8 mouse cellular contexts compared by ENCODE assay signal in the genomic region with DNA sequence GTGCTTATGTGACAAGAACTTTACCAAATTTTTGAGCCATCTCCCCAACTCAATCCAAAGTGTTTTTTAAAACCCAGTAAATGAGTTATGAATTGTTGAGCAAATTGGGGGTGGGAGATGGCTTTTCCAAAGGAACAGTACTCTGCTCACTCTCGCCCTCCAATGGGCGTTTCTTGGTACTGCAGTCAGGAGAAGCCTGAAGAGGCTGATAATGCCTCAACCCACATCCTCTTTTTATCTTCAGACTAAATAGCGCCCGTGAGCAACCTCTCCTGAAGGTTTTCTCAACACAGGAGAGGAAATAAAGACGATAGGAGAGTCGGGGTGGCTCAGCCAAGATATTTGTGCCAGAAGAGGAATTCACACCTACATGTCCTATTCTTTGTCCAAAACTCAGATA. TPM values are rescaled to one million over a fixed set of nuclear protein-coding genes. Genes with fewer than 3 reads are reported as not detected.
DNase-seq lines count a peak whose midpoint lies in the region; ATAC-seq and TF ChIP-seq lines count a peak whose summit lies in the region.
"Had no signal": no experiment of that assay in that cellular context is flagged by ENCODE, and none has a peak within 500 bp of the region (broad histone marks: within the 10 kb centered on the region; RNA-seq: fewer than 3 reads in every experiment).

No protein-coding gene starts in this region.

- no peak overlapping the region for H3K27ac ChIP-seq in ES-Bruce4 (ENCODE audit: insufficient read depth, low read length)
- no peak overlapping the region for H3K27ac ChIP-seq in limb, embryonic 11.5 days (replicated peaks; ENCODE audit: low read depth, low read length)
- H3K27ac ChIP-seq: liver, embryonic 15.5 days had no signal

- no peaks in the 10 kb centered on the region for H3K9me3 ChIP-seq in ES-Bruce4 (replicated peaks; ENCODE audit: control insufficient read depth, insufficient read depth, low read length, poor library complexity, severe bottlenecking)
- no peaks in the 10 kb centered on the region for H3K9me3 ChIP-seq in limb, embryonic 11.5 days (ENCODE audit: control insufficient read depth, low read length)
- H3K9me3 ChIP-seq: liver, embryonic 15.5 days had no signal

- H3K4me3 ChIP-seq in ES-Bruce4 (ENCODE audit: low read depth, low read length): no peak overlapping the region
- H3K4me3 ChIP-seq in limb, embryonic 11.5 days (ENCODE audit: low read depth, low read length): no peak overlapping the region
- H3K4me3 ChIP-seq: liver, embryonic 15.5 days had no signal

- H3K4me1 ChIP-seq in ES-Bruce4 (ENCODE audit: control insufficient read depth, insufficient read depth, low read length): no peaks in the 10 kb centered on the region
- H3K4me1 ChIP-seq in limb, embryonic 11.5 days (ENCODE audit: control insufficient read depth, insufficient read depth, low read length): no peaks in the 10 kb centered on the region
- H3K4me1 ChIP-seq: liver, embryonic 15.5 days had no signal

- TF ChIP-seq EP300 in ES-Bruce4 (IDR thresholded peaks at IDR 0.05; ENCODE audit: insufficient read depth, low read depth, low read length): no peak

- peak; percentile 34 for TF ChIP-seq CTCF in ES-Bruce4 (IDR thresholded peaks at IDR 0.05; ENCODE audit: low read depth, low read length)

- no peak overlapping the region for H3K4me2 ChIP-seq in limb, embryonic 11.5 days (ENCODE audit: low read depth, severe bottlenecking)
- H3K4me2 ChIP-seq: liver, embryonic 15.5 days had no signal

- H3K9ac ChIP-seq in ES-Bruce4 (ENCODE audit: low read depth, poor library complexity, severe bottlenecking): no peak overlapping the region
- H3K9ac ChIP-seq in limb, embryonic 11.5 days (ENCODE audit: low read length): no peak overlapping the region
- H3K9ac ChIP-seq: liver, embryonic 15.5 days had no signal

- peak; percentile 67 to 68 for DNase-seq in kidney, postnatal 4 days
- DNase-seq in kidney, adult 18-20 months: no peak
- peak; percentile 42 for DNase-seq in R1 (ENCODE audit: low read depth, low spot score)
- DNase-seq in limb, embryonic 11.5 days (ENCODE audit: low spot score): peak; percentile 59
- peak; percentile 19 for DNase-seq in testis, postnatal 14 days (ENCODE audit: low spot score)

- H3K27me3 ChIP-seq in ES-Bruce4 (ENCODE audit: control insufficient read depth, insufficient read depth, low read length, poor library complexity, severe bottlenecking): 0 out of 2 replicates have a peak, but pooled peaks cover 2% of the 10 kb centered on the region
- H3K27me3 ChIP-seq in limb, embryonic 11.5 days (ENCODE audit: control insufficient read depth, insufficient read depth, low read length): no peaks in the 10 kb centered on the region
- H3K27me3 ChIP-seq: liver, embryonic 15.5 days had no signal

- TF ChIP-seq POLR2A in ES-Bruce4 (IDR thresholded peaks at IDR 0.05; ENCODE audit: insufficient read depth, low read length): no peak

- no peaks in the 10 kb centered on the region for H3K36me3 ChIP-seq in ES-Bruce4 (ENCODE audit: control insufficient read depth, insufficient read depth, low read length, poor library complexity, severe bottlenecking)
- no peaks in the 10 kb centered on the region for H3K36me3 ChIP-seq in limb, embryonic 11.5 days (ENCODE audit: control insufficient read depth, insufficient read depth, low read length)
- H3K36me3 ChIP-seq: liver, embryonic 15.5 days had no signal

- no peak for ATAC-seq in limb, embryonic 11.5 days (ENCODE audit: insufficient number of reproducible peaks, low FRiP score, low TSS enrichment, low read depth)
- no peak for ATAC-seq in cerebellum, adult (ENCODE audit: insufficient number of reproducible peaks, low FRiP score, low TSS enrichment)

- WGBS in limb, embryonic 11.5 days: 29% methylated on average over 6 of the region's 6 CpGs

RNA-seq across cellular contexts. Expression of a gene that starts 19.7 kb away (rescaled TPM):
- 1.8 and 2.0 TPM in 2 replicates for polyA plus RNA-seq in ES-Bruce4 (2011; ENCODE audit: insufficient read depth, insufficient read length, low read depth, missing spikeins)
- 10.0 and 10.4 TPM in 2 replicates for polyA plus RNA-seq in limb, embryonic 11.5 days (2014; fragmentation: Nextera tagmentation; extraction: Ambion mirVana)
